Mouse (Mus musculus) liver, embryonic 14.5 days (tissue): ENCODE data around the gene Nat8f6.
"Not testable (repeated sequence)": the region's sequence is repeated elsewhere in the genome, so short reads cannot be mapped to it uniquely, and the experiment has no call there.

Experiments
- CTCF ChIP-seq: IDR thresholded peaks from 2 replicates; pipeline ENCODE4 v1.5.1; 2016; ENCODE audit warnings: antibody characterized with exemption, low read depth, control low read depth
- EP300 ChIP-seq: IDR thresholded peaks from 2 replicates; pipeline ENCODE4 v1.6.1; 2016; ENCODE audit warnings: antibody characterized with exemption, low read depth

- not testable (repeated sequence) for TF ChIP-seq CTCF, EP300
Measured at GRCm38 (mm10) chr6:85864900-85865639, 44.3 kb upstream of the Nat8f6 start.
